Mouse (Mus musculus) heart, adult 11 months (tissue): ENCODE measurements at regions not wholly inside any gene's neighbourhood (a gene's known extent, or its start where the extent isn't known, plus 50 kb on each side); places are given as distances from the start of the nearest gene placed in this dataset.

ENCODE experiments used
- DNase-seq: peaks from one replicate; pipeline ENCODE4 v3.0.0; 2022

DNA sequence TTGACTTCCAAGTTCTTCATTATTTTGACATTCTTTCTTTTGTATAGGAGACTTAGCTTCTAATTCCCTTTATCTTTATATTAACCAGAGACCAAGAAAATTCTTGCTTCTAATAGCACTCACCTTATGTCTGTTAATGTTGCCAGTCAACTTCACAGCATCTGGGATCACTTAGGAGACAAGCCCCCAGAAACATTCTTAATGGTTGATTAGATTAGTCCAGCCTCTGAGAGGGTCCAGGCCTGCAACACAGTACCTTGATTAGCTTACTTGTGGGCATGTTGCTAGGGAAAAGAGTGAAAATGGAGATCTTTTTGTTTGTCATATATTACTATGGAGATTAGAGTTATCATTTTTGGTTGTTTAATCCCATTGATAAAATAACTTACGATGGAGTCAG lies 778.8 kb downstream of the Brinp3 start:
- DNase-seq, result no peak

DNA sequence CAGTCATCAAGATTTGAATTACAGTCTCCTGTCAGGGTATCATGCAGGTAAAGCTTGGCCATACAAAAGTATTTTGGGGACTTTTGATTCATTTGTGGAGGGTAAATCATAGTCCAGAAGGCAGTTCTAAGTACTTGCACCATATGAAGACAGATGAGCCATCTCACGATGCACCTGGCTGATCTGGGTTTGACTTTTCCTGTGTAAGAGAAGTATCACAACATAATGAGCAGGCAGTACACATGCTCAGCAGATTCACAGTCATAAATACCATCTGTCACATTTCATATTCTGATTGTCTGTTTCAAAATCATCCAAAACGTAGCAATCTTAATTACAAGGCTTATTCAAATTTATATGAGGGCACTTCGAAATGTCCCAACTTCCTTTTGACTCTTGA lies 796.6 kb downstream of the Brinp3 start:
- no peak for DNase-seq

DNA sequence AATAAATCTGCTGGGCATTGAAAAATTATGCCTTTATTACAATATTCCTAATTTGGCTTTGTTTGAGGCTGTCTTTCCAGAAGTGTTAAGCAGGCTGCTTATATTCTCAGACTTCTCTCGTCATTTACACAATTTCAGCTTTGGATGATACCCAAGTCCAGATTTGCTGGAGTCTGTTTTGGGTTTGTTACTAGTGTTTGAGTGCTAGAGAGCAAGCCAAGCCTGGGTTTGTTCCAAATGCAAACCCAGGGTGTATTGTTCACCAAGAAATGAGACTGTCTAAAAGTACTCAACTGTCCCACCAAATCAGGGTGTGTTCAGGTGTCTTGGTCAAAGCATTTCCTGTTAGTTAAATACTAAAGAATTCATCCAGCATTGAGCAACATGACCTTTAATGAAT lies 814.7 kb downstream of the Brinp3 start:
- DNase-seq, result no peak

- DNase-seq, result peak; percentile 89
These were observed 848.9 kb downstream of the Brinp3 start for GRCm38 (mm10) chr1:147343276-147343953.

DNA sequence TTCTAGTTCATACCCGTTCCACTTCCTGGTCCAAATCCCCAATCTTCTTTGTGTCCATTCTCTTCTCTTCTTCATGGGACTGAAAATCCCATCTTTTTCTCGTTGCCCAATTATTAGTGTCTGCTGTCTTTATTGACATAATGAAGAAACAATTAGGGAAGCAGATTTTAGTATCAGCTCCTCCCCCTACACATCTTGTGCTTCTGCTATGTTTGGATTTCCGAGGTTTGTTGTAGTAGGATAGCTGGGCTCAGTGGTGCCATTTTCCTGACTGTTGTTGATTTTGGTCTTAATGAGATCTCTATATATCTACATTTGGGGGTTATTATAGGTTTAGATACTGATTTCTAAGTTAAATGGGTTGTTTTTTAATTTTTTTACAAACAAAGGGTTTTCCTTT lies 849.5 kb downstream of the Brinp3 start:
- DNase-seq, result peak; percentile 12
